In the genomic region with DNA sequence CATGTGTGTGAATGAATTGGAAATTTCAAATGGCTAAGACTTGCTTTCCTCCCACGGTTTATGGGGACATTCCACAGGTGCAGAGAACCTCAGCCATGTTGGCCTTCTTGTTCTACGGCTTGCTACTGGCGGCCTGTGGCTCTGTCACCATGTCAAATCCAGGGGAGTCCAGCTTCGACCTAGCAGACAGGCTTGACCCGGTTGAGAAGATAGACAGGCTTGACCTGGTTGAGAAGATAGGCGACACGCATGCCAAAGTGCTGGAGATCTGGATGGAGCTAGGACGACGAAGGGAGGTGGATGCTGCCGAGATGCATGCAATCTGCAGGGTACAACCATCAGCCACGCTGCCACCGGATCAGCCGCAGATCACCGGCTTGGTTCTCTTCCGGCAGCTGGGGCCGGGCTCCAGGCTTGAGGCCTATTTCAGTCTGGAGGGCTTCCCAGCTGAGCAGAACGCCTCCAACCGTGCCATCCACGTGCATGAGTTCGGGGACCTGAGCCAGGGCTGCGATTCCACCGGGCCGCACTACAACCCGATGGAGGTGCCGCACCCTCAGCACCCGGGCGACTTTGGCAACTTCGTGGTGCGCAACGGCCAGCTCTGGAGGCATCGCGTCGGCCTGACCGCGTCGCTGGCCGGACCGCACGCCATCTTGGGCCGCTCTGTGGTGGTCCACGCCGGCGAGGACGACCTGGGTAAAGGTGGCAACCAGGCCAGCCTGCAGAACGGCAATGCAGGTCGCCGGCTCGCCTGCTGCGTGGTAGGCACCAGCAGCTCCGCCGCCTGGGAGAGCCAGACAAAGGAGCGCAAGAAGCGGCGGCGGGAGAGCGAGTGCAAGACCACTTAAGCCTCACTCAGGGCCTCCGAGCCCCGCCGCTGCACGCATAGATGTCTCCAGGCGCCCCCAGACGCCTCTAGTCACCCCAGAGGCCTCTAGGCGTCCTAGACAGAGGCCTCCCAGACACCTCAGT, we compare ENCODE assay signal across 8 mouse cellular contexts. TPM values are rescaled to one million over a fixed set of nuclear protein-coding genes. Genes with fewer than 3 reads are reported as not detected.
DNase-seq lines count a peak whose midpoint lies in the region; ATAC-seq lines count a peak whose summit lies in the region.

No protein-coding gene starts in this region.

- no peak overlapping the region for H3K27ac ChIP-seq in heart, embryonic 12.5 days (ENCODE audit: poor library complexity, severe bottlenecking)
- H3K27ac ChIP-seq in limb, embryonic 15.5 days: no peak overlapping the region

- H3K4me2 ChIP-seq in heart, embryonic 12.5 days: peak overlapping the region; percentile 69
- H3K4me2 ChIP-seq in limb, embryonic 15.5 days: peak overlapping the region; percentile 38

- H3K4me3 ChIP-seq in heart, embryonic 12.5 days: peak overlapping the region; percentile 36
- H3K4me3 ChIP-seq in limb, embryonic 15.5 days: 0 out of 2 replicates have a peak overlapping the region, but pooled peaks have one; percentile 9

- WGBS in heart, embryonic 12.5 days: 37% methylated on average over 63 of the region's 63 CpGs
- 60% methylated on average over 63 of the region's 63 CpGs for WGBS in limb, embryonic 15.5 days

- peaks cover 11% of the 10 kb centered on the region for H3K4me1 ChIP-seq in heart, embryonic 12.5 days (replicated peaks)
- peaks cover 6% of the 10 kb centered on the region for H3K4me1 ChIP-seq in limb, embryonic 15.5 days

- no peak for ATAC-seq in heart, embryonic 12.5 days (ENCODE audit: insufficient number of reproducible peaks, low FRiP score)
- no peak for ATAC-seq in limb, embryonic 15.5 days (ENCODE audit: insufficient number of reproducible peaks, low FRiP score, low TSS enrichment, low read depth)
- ATAC-seq in erythroblast, adult 5-6 weeks (replicated peaks; ENCODE audit: low FRiP score, poor library complexity, severe bottlenecking): no peak

- no peaks in the 10 kb centered on the region for H3K36me3 ChIP-seq in heart, embryonic 12.5 days
- no peaks in the 10 kb centered on the region for H3K36me3 ChIP-seq in limb, embryonic 15.5 days

- peak overlapping the region; percentile 53; the same call in 1 of the 2 replicates for H3K9ac ChIP-seq in heart, embryonic 12.5 days
- H3K9ac ChIP-seq in limb, embryonic 15.5 days: no peak overlapping the region

- peaks cover 26% of the 10 kb centered on the region for H3K27me3 ChIP-seq in heart, embryonic 12.5 days (replicated peaks)
- peaks cover 4% of the 10 kb centered on the region; the same call in 1 of the 2 replicates for H3K27me3 ChIP-seq in limb, embryonic 15.5 days

- DNase-seq in heart, adult 11 months: peak; percentile 84
- DNase-seq in heart, adult 8-10 months (ENCODE audit: low spot score): no peak
- peak; percentile 72 for DNase-seq in ZHBTc4 (ENCODE audit: low read depth, low spot score)
- DNase-seq in Muller cell, postnatal 12 days (ENCODE audit: inconsistent ontology term): no peak
- no peak for DNase-seq in left cerebral cortex, adult 8-10 months (ENCODE audit: low spot score in 2 of 2)

- H3K9me3 ChIP-seq in heart, embryonic 12.5 days (replicated peaks): no peaks in the 10 kb centered on the region
- no peaks in the 10 kb centered on the region for H3K9me3 ChIP-seq in limb, embryonic 15.5 days

RNA-seq across cellular contexts. Expression of a gene that starts 4.6 kb away (rescaled TPM):
- total RNA-seq in heart, adult 8-10 months (2022): 10 to 100 TPM; 10.6 to 16.8 (median 13.2) TPM
- polyA plus RNA-seq in heart, embryonic 12.5 days (2016; fragmentation: Nextera tagmentation; extraction: Ambion mirVana): 0.09 and 0.14 TPM in 2 replicates
- 1.0 and 3.5 TPM in 2 replicates for polyA plus RNA-seq in limb, embryonic 15.5 days (2015; fragmentation: Nextera tagmentation; extraction: Ambion mirVana)
- not detected in 2 replicates for total RNA-seq in erythroblast, adult 5-6 weeks (2015; ENCODE audit: low replicate concordance)
- not detected in 2 replicates for total RNA-seq in erythroblast, adult 5-6 weeks (2017; ENCODE audit: low replicate concordance)
- 1 to 10 TPM; 5.1 to 7.9 (median 6.4) TPM for total RNA-seq in left cerebral cortex, adult 8-10 months (2022)

Comparison
In these comparisons a context has a peak if more than half of its experiments do, and no peak if none do; other contexts are left out.
1. DNase-seq: peak in heart, adult 11 months (single experiment) and ZHBTc4 (single experiment); none in heart, adult 8-10 months (single experiment), Muller cell, postnatal 12 days (single experiment) and left cerebral cortex, adult 8-10 months (0 of 2).
2. RNA of a gene that starts 4.6 kb away (total RNA-seq): 10.6 to 16.8 TPM in heart, adult 8-10 months and 5.1 to 7.9 TPM in left cerebral cortex, adult 8-10 months; not detected in erythroblast, adult 5-6 weeks; every median in the first group is over 4 times any median in the second.